ENCODE assay signal across 13 mouse cellular contexts in genomic region chr14:47572707-47573106, GRCm38 (mm10).
DNase-seq lines count a peak whose midpoint lies in the region.
"Had no signal": no experiment of that assay in that cellular context is flagged by ENCODE, and none has a peak within 500 bp of the region (broad histone marks: within the 10 kb centered on the region; RNA-seq: fewer than 3 reads in every experiment).

No protein-coding gene starts in this region.

- DNase-seq in lung, postnatal 36 days, result peak; percentile 24
- no peak for DNase-seq in lung, postnatal 14 days
- peak; percentile 97 for DNase-seq in ES-CJ7 (ENCODE audit: low read depth, low spot score)
- DNase-seq in ZHBTc4 (ENCODE audit: low read depth, low spot score), result peak; percentile 97
- DNase-seq in spleen, postnatal 10 days (ENCODE audit: low spot score in 2 of 2), result no peak
- no peak for DNase-seq in embryo, embryonic 10.5 days (ENCODE audit: low spot score)
- DNase-seq: adrenal gland, adult 8-10 months; adrenal gland, postnatal 36 days; cerebellum, adult 8-10 months; cerebellum, postnatal 14 days; gastrocnemius, postnatal 36 days; heart, adult 11 months; heart, postnatal 4 days had no signal

Comparison
In these comparisons a context has a peak if more than half of its experiments do, and no peak if none do; other contexts are left out.
1. DNase-seq: peak in lung, postnatal 36 days (single experiment), ES-CJ7 (single experiment) and ZHBTc4 (single experiment); none in lung, postnatal 14 days (single experiment), spleen, postnatal 10 days (0 of 2) and embryo, embryonic 10.5 days (single experiment).